8 mouse cellular contexts compared by ENCODE assay signal in genomic region chr1:78656472-78656871, GRCm38 (mm10). TPM values are rescaled to one million over a fixed set of nuclear protein-coding genes. Genes with fewer than 3 reads are reported as not detected.
A peak's percentile ranks its signal among the peaks of the same experiment; 100 is the strongest.
DNase-seq lines count a peak whose midpoint lies in the region; ATAC-seq lines count a peak whose summit lies in the region.

No protein-coding gene starts in this region.

- ATAC-seq in CD4-positive, CD25-positive, alpha-beta regulatory T cell, adult 4 months = no peak

- peak; percentile 82 to 91 for DNase-seq in adrenal gland, adult (ENCODE audit: inconsistent age in 2 of 2, low spot score in 1 of 2)
- DNase-seq in adrenal gland, postnatal 4 days (ENCODE audit: low spot score in 2 of 2) = no peak
- peak; percentile 28 for DNase-seq in 3134 (ENCODE audit: extremely low read depth, insufficient read length, low spot score)
- DNase-seq in forelimb bud, embryonic 11.5 days (ENCODE audit: low read depth, low spot score) = peak; percentile 8
- peak; percentile 70 for DNase-seq in kidney, postnatal 14 days
- DNase-seq in ovary, postnatal 10 days (ENCODE audit: low spot score) = peak; percentile 10
- DNase-seq in spleen, adult 12 weeks (ENCODE audit: low spot score) = no peak

RNA-seq across cellular contexts. Expression of gene Acsl3, which starts 1.2 kb away (rescaled TPM):
- total RNA-seq in adrenal gland, postnatal 4 days (2021) = 10 to 100 TPM; 17.9 to 19.7 TPM
- polyA plus RNA-seq in CD4-positive, CD25-positive, alpha-beta regulatory T cell, adult 4 months (2017; shearing (Covaris generic)) = 1 to 10 TPM; 3.8 to 4.7 TPM

RNA-seq across cellular contexts. Expression of gene Utp14b, which starts 1.4 kb away (rescaled TPM):
- 1 to 10 TPM; 4.7 to 6.1 TPM for total RNA-seq in adrenal gland, postnatal 4 days (2021)
- under 1 TPM; 0.65 to 0.87 TPM for polyA plus RNA-seq in CD4-positive, CD25-positive, alpha-beta regulatory T cell, adult 4 months (2017; shearing (Covaris generic))

Comparison
In these comparisons a context has a peak if more than half of its experiments do, and no peak if none do; other contexts are left out.
1. DNase-seq: peak in adrenal gland, adult (2 of 2), 3134 (single experiment), forelimb bud, embryonic 11.5 days (single experiment), kidney, postnatal 14 days (single experiment) and ovary, postnatal 10 days (single experiment); none in adrenal gland, postnatal 4 days (0 of 2) and spleen, adult 12 weeks (single experiment).